Mouse (Mus musculus): Measurements from ENCODE around the gene Clip1. TPM values are rescaled to one million over a fixed set of nuclear protein-coding genes. Genes with fewer than 3 reads are reported as not detected.

Gene Clip1
- polyA plus RNA-seq, 1 experiment from 2014 or later: 35.7 TPM

DNA sequence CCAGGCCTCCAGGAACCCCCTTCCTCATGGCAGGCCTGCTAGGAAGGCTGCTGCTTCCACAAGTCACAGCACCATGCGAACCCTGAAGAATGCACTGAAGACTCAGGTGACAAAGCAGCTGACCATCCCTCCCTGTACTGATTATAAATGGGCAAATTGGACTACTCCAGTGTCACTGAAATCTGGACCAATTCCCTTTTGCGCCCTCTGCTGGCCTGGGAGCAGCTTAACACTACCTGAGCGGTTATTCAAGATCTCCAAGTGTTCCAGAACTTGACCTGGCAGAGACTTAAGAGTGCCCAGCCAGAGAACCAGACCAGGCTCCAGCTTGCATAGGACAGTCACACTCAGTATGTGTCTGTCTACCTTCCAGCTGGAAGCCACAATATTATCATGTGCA lies 14.8 kb upstream of the Clip1 start:
- ATAC-seq (ENCODE audit: low read depth): peak; percentile 9; the same call in 1 of the 2 replicates
- Histone ChIP-seq H3K4me1 (replicated peaks; ENCODE audit: control insufficient read depth, insufficient read depth, low read length) (peaks cover 13% of the 10 kb centered on the region; the same call in 1 of the 2 replicates), H3K9ac (ENCODE audit: low read length) (no peak overlapping the region), H3K9me3 (ENCODE audit: control insufficient read depth, low read length) (no peaks in the 10 kb centered on the region), H3K4me2 (ENCODE audit: low read depth, low read length) (no peak overlapping the region), H3K27me3 (ENCODE audit: control insufficient read depth, insufficient read depth, low read depth, low read length) (no peaks in the 10 kb centered on the region), H3K36me3 (ENCODE audit: control insufficient read depth, insufficient read depth, low read length) (peaks cover 41% of the 10 kb centered on the region), H3K4me3 (ENCODE audit: low read length) (no peak overlapping the region), H3K27ac (ENCODE audit: low read length) (no peak overlapping the region)
- WGBS: 27% methylated on average over 3 of the region's 3 CpGs

DNA sequence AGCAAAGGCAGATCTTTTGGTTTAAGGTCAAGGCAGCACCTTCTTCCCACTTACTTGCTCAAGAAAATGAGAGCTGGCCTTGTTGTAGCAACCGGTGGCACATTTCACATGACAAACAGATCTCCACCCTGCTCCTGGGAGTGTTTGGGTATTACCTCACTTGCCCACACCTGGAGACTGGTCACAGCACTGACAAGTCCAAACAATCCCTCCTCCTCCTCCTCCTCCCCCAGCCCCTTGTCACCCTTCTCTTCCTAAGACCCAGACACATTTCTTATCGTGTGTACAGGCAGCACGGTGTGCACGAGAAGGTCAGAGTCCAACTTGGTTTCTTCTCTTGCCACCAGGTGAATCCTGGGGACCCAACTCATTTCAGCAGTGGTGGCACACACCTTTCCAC lies 12.5 kb upstream of the Clip1 start:
- no peaks in the 10 kb centered on the region for H3K9me3 ChIP-seq (ENCODE audit: control insufficient read depth, low read length)
- H3K4me2 ChIP-seq (ENCODE audit: low read depth, low read length): no peak overlapping the region

DNA sequence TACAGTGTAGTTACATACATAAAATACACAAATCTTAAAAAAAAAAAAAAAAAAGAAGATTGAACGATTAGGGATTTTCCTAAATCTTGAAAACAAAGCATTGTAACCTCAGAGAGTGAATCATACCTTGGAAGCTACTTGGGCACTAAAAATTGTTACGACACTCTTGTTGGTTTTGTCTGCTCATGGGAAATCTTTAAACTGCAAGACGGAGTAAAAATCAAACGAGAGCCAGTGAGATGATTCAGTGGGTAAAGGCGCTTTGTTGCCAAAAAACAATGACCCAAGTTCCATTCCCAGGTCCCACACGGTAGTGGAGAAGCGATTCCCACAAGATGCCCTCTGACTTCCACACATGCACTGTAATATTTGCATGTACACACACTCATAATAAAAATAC lies 11.8 kb upstream of the Clip1 start:
- Histone ChIP-seq H3K4me1 (replicated peaks; ENCODE audit: control insufficient read depth, insufficient read depth, low read length) (peaks cover 17% of the 10 kb centered on the region; the same call in 1 of the 2 replicates), H3K9ac (ENCODE audit: low read length) (no peak overlapping the region), H3K27me3 (ENCODE audit: control insufficient read depth, insufficient read depth, low read depth, low read length) (no peaks in the 10 kb centered on the region), H3K27ac (ENCODE audit: low read length) (no peak overlapping the region), H3K9me3 (ENCODE audit: control insufficient read depth, low read length) (no peaks in the 10 kb centered on the region), H3K36me3 (ENCODE audit: control insufficient read depth, insufficient read depth, low read length) (peaks cover 16% of the 10 kb centered on the region), H3K4me2 (ENCODE audit: low read depth, low read length) (no peak overlapping the region), H3K4me3 (ENCODE audit: low read length) (no peak overlapping the region)
- 84% methylated on average over 7 of the region's 7 CpGs for WGBS
- ATAC-seq (ENCODE audit: low read depth): no peak

More for the DNA sequence above, 12.5 kb upstream of the Clip1 start:
- Histone ChIP-seq H3K27me3 (ENCODE audit: control insufficient read depth, insufficient read depth, low read depth, low read length) (no peaks in the 10 kb centered on the region), H3K36me3 (ENCODE audit: control insufficient read depth, insufficient read depth, low read length) (peaks cover 22% of the 10 kb centered on the region), H3K9ac (ENCODE audit: low read length) (no peak overlapping the region), H3K4me3 (ENCODE audit: low read length) (no peak overlapping the region), H3K4me1 (replicated peaks; ENCODE audit: control insufficient read depth, insufficient read depth, low read length) (peaks cover 17% of the 10 kb centered on the region; the same call in 1 of the 2 replicates), H3K27ac (ENCODE audit: low read length) (no peak overlapping the region)
- ATAC-seq (ENCODE audit: low read depth): no peak
- WGBS: 62% methylated on average over 4 of the region's 4 CpGs

DNA sequence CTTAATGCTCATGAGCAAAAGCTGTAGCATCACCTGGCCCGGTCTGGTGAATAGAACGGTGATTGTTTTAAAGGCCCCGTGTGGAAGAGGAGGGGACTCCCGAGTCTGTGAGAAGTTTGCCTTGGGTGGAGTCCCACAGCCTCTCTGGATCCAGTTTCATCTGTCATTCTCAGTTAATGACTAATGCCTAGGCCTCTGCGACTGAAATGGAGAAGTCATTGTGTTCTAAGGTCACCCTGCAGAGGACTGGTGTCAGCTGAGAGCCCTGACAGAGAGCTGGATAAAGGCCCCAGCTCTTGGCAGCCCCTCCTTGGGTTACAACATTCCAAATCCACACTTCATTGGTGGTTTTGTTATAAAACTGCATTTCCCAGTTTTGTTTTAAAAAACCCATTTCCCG lies 10.1 kb upstream of the Clip1 start:
- Histone ChIP-seq H3K4me1 (replicated peaks; ENCODE audit: control insufficient read depth, insufficient read depth, low read length) (peaks cover 12% of the 10 kb centered on the region; the same call in 1 of the 2 replicates), H3K4me2 (ENCODE audit: low read depth, low read length) (no peak overlapping the region), H3K27me3 (ENCODE audit: control insufficient read depth, insufficient read depth, low read depth, low read length) (no peaks in the 10 kb centered on the region), H3K36me3 (ENCODE audit: control insufficient read depth, insufficient read depth, low read length) (peaks cover 5% of the 10 kb centered on the region; the same call in 1 of the 2 replicates), H3K9me3 (ENCODE audit: control insufficient read depth, low read length) (no peaks in the 10 kb centered on the region), H3K4me3 (ENCODE audit: low read length) (no peak overlapping the region), H3K27ac (ENCODE audit: low read length) (peak overlapping the region; percentile 92), H3K9ac (ENCODE audit: low read length) (no peak overlapping the region)
- WGBS: 24% methylated on average over 6 of the region's 6 CpGs
- peak; percentile 92 for ATAC-seq (ENCODE audit: low read depth)

DNA sequence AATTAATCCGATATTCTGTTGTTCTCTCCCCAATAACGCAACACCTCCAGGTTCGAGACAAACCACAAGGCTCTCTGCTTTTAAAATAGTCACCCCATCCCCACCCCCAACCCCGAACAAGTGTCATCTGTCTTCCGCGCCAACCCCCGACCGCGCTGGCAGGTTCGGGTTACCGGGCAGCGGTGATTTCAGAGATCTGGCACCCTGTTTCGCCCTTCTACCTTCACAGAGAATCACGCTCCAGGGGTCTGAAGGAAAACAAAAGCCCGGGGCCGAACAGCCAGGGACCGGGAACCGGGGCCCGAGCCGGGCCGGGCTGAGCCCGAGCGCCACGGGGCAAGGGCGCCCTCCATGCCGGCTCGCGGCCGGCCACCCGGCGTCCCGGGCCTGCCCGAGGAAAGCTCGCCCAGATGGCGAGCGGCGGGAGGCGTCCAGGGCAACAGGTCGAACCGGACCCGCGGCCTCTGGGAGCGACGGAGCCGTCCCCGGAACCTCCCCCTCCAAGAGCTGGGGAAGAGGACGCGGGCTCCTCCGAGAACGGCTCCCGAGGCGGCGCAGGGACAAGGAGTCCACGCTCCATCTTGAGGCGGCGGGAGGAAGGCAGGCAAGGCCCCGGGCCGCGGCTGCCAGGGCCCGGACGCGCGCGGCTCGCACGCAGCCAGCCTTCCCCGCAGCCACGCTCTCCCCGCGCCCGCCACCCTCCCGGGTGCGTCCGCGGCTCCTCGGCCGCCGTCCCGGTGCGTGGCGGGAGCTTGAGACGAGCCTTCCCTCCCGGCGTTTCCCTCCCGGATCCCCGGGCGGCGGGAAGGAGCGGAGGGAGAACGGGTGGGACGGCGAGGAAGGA lies 819 bp downstream of the Clip1 start:
- WGBS: under 1% methylated on average over 78 of the region's 92 CpGs
- Histone ChIP-seq H3K36me3 (ENCODE audit: control insufficient read depth, insufficient read depth, low read length) (no peaks in the 10 kb centered on the region), H3K9ac (ENCODE audit: low read length) (peak overlapping the region; percentile 94), H3K4me3 (ENCODE audit: low read length) (peak overlapping the region; percentile 82), H3K27me3 (ENCODE audit: control insufficient read depth, insufficient read depth, low read depth, low read length) (no peaks in the 10 kb centered on the region), H3K9me3 (ENCODE audit: control insufficient read depth, low read length) (no peaks in the 10 kb centered on the region), H3K27ac (ENCODE audit: low read length) (peak overlapping the region; percentile 91), H3K4me1 (replicated peaks; ENCODE audit: control insufficient read depth, insufficient read depth, low read length) (peaks cover 18% of the 10 kb centered on the region), H3K4me2 (ENCODE audit: low read depth, low read length) (peak overlapping the region; percentile 89)
- ATAC-seq (ENCODE audit: low read depth): peak; percentile 61

DNA sequence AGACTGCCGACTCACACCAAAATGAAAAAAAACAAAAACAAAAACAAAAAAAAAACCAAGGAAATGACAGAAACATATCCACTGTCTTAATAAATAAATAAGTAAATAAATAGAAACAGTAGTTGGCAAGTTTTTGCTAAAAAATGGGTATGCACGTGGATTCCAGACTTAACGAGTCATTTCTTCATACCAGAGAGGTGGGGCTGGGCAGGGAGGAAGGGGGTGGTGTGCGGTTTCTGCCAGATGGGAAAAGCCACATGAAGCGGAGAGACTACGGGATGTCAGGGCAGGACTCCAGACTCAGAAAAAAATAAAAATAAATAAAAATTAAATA lies 1.4 kb downstream of the Clip1 start:
- Histone ChIP-seq H3K27ac (ENCODE audit: low read length) (no peak overlapping the region; the same call in 1 of the 2 replicates), H3K27me3 (ENCODE audit: control insufficient read depth, insufficient read depth, low read depth, low read length) (no peaks in the 10 kb centered on the region), H3K4me3 (ENCODE audit: low read length) (peak overlapping the region; percentile 82), H3K36me3 (ENCODE audit: control insufficient read depth, insufficient read depth, low read length) (no peaks in the 10 kb centered on the region), H3K4me1 (replicated peaks; ENCODE audit: control insufficient read depth, insufficient read depth, low read length) (peaks cover 18% of the 10 kb centered on the region), H3K4me2 (ENCODE audit: low read depth, low read length) (peak overlapping the region; percentile 89), H3K9me3 (ENCODE audit: control insufficient read depth, low read length) (no peaks in the 10 kb centered on the region), H3K9ac (ENCODE audit: low read length) (peak overlapping the region; percentile 94)
- 5% methylated on average over 6 of the region's 6 CpGs for WGBS
- 0 out of 2 replicates have a peak, but pooled peaks have one; percentile 13 for ATAC-seq (ENCODE audit: low read depth)

DNA sequence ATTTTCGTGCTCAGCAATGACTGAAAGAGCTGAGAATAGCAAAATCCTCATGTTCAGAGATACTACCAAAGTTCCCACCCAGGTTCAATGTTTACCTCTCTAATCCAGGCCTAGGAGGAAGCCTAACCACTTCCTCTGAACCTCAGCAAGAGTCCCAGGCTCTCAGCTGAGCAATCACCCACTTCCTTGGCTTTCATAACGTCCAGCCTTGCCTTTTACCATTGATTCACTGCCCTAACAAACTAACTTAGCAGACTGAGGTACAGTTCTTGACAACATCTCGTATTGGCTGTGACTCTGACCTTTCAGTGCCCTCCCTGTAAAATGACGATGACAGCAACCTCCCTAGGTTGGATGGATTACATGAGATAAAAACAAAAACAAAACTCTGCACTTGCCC lies 2.0 kb downstream of the Clip1 start:
- Histone ChIP-seq H3K9me3 (ENCODE audit: control insufficient read depth, low read length) (no peaks in the 10 kb centered on the region), H3K27ac (ENCODE audit: low read length) (no peak overlapping the region), H3K36me3 (ENCODE audit: control insufficient read depth, insufficient read depth, low read length) (no peaks in the 10 kb centered on the region), H3K4me1 (replicated peaks; ENCODE audit: control insufficient read depth, insufficient read depth, low read length) (peaks cover 18% of the 10 kb centered on the region), H3K4me2 (ENCODE audit: low read depth, low read length) (peak overlapping the region; percentile 89), H3K4me3 (ENCODE audit: low read length) (no peak overlapping the region; the same call in 1 of the 2 replicates), H3K9ac (ENCODE audit: low read length) (no peak overlapping the region), H3K27me3 (ENCODE audit: control insufficient read depth, insufficient read depth, low read depth, low read length) (no peaks in the 10 kb centered on the region)
- no peak for ATAC-seq (ENCODE audit: low read depth)
- WGBS: 40% methylated on average over 4 of the region's 4 CpGs

DNA sequence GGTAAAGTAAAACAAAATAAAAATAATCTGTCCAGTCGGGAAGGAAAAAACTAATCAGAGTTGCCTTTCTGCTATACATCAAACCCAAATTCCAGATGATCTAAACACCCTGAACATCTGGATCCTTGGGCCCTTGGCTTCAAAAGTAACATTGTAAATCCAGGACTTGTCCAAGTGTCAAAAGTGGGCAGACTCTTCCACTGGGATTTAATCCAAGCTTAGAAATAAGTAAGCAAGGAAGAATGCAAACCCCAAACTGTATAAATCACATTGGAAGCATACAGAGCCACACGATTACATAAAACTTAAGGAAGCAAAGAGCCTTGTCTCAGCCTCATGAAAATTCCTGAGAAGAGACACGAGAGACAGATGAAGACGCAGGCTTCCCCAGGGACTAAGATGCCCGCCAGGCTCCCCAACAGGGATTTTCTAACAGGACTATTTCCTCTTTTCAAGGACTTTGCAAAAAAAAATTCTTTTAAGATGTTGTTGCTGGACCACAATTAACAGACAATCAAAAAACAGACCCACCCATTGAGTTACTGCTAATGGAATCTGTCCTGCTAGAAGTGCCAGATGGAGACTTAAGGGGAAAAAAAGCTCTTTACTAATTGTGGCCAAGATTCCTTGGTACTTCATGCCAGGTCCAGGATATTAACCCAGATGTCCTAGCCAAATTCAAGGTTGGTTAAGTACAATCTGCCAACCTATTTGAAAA lies 4.7 kb downstream of the Clip1 start:
- H3K36me3 ChIP-seq (ENCODE audit: control insufficient read depth, insufficient read depth, low read length): no peaks in the 10 kb centered on the region
- H3K4me2 ChIP-seq (ENCODE audit: low read depth, low read length): no peak overlapping the region
- H3K9me3 ChIP-seq (ENCODE audit: control insufficient read depth, low read length): no peaks in the 10 kb centered on the region
- peak; percentile 41 for ATAC-seq (ENCODE audit: low read depth)
- H3K27ac ChIP-seq (ENCODE audit: low read length): peak overlapping the region; percentile 53; the same call in 1 of the 2 replicates
- peaks cover 18% of the 10 kb centered on the region for H3K4me1 ChIP-seq (replicated peaks; ENCODE audit: control insufficient read depth, insufficient read depth, low read length)
- no peak overlapping the region for H3K4me3 ChIP-seq (ENCODE audit: low read length)
- WGBS: 27% methylated on average over 5 of the region's 5 CpGs
- H3K9ac ChIP-seq (ENCODE audit: low read length): no peak overlapping the region
- no peaks in the 10 kb centered on the region for H3K27me3 ChIP-seq (ENCODE audit: control insufficient read depth, insufficient read depth, low read depth, low read length)

DNA sequence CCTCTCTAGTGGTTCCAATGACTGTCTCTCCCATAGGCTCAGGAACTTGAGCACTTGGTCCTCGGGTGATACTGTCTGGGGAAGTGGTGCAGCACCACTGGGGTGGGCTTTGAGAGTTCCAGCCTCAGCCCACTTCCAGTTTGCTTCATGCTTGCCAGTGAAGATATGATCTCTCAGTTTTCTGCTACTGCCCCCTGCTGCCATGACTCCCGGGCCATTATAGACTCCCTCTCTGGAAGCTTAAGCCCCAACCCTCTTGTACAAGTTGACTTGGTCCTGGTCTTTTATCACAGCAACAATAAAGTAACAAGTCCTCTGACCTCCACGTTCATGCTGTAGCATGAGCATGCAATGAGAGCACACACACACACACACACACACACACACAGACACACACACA lies 5.3 kb downstream of the Clip1 start:
- Histone ChIP-seq H3K4me1 (replicated peaks; ENCODE audit: control insufficient read depth, insufficient read depth, low read length) (peaks cover 18% of the 10 kb centered on the region), H3K9ac (ENCODE audit: low read length) (no peak overlapping the region), H3K4me3 (ENCODE audit: low read length) (no peak overlapping the region), H3K27me3 (ENCODE audit: control insufficient read depth, insufficient read depth, low read depth, low read length) (no peaks in the 10 kb centered on the region), H3K27ac (ENCODE audit: low read length) (no peak overlapping the region), H3K9me3 (ENCODE audit: control insufficient read depth, low read length) (no peaks in the 10 kb centered on the region), H3K36me3 (ENCODE audit: control insufficient read depth, insufficient read depth, low read length) (no peaks in the 10 kb centered on the region), H3K4me2 (ENCODE audit: low read depth, low read length) (no peak overlapping the region)
- 70% methylated on average over 3 of the region's 3 CpGs for WGBS
- ATAC-seq (ENCODE audit: low read depth): no peak
